Mouse (Mus musculus) heart, adult 9 months (tissue): ENCODE measurements around the gene Cox7c.
A peak's percentile ranks its signal among the peaks of the same experiment; 100 is the strongest.
"Not testable (repeated sequence)": the region's sequence is repeated elsewhere in the genome, so short reads cannot be mapped to it uniquely, and the experiment has no call there.

Source experiments
- DNase-seq, 2 experiments: peaks; one replicate each; pipeline ENCODE4 v3.0.0; 2022; ENCODE audit warnings: low spot score in 2 of 2

Gene Cox7c

GRCm38 (mm10) chr13:86046254-86046951 lies at the start of gene Cox7c:
Gene Cox7c, minus strand, starts transcription at chr13:86046904.
- peak; percentile 88 to 89 for DNase-seq

- no peak for DNase-seq
Measured at GRCm38 (mm10) chr13:86068011-86068724, 21.5 kb upstream of the Cox7c start.

GRCm38 (mm10) chr13:86067508-86067907 lies 20.8 kb upstream of the Cox7c start:
- no peak for DNase-seq

- not testable (repeated sequence) for DNase-seq
Measured at GRCm38 (mm10) chr13:86054091-86054490, 7.4 kb upstream of the Cox7c start.

- DNase-seq = no peak
Measured at GRCm38 (mm10) chr13:86004907-86005675, 41.6 kb downstream of the Cox7c start.
